Mouse (Mus musculus) testis, adult 2 months (tissue): ENCODE results near the gene Pde4d.

Experiments used
- CTCF ChIP-seq: fragments of 200-500 bp; IDR thresholded peaks from 2 replicates; pipeline ENCODE4 v1.5.1; 2012; ENCODE audit warnings: low read depth, mild to moderate bottlenecking, inconsistent platforms, low read length, moderate library complexity; ENCODE audit not compliant: control insufficient read depth, insufficient read depth, insufficient replicate concordance
- POLR2A ChIP-seq: fragments of 200-500 bp; IDR thresholded peaks from 2 replicates; pipeline ENCODE4 v1.6.1; 2012; ENCODE audit warnings: low read depth, mild to moderate bottlenecking, inconsistent platforms, low read length, moderate library complexity; ENCODE audit not compliant: control insufficient read depth

- TF ChIP-seq POLR2A (no peak), CTCF (no peak)
Observed at GRCm38 (mm10) chr13:109684985-109685295, 1235.2 kb downstream of the Pde4d start.
